Mouse (Mus musculus) limb, embryonic 14.5 days (tissue): ENCODE measurements around the gene Ncor2. TPM values are rescaled to one million over a fixed set of nuclear protein-coding genes. Genes with fewer than 3 reads are reported as not detected.

Experiments used
- ATAC-seq: fragments of 200-750 bp; cut with Nextera tagmentation; 2 replicates; pipeline ENCODE4 v1.8.0; 2017; ENCODE audit warnings: low read depth, moderate number of reproducible peaks, moderate TSS enrichment; ENCODE audit not compliant: low FRiP score
- DNase-seq: peaks from one replicate; pipeline ENCODE4 v3.0.0-alpha.2; 2015; ENCODE audit warnings: low spot score
- H3K27ac ChIP-seq: fragments of 300-500 bp; sonication (generic); replicated peaks from 2 replicates; pipeline ENCODE4 v1.5.1; 2014; ENCODE audit warnings: low read depth, mild to moderate bottlenecking, low read length, moderate library complexity, mixed read lengths
- H3K27me3 ChIP-seq: fragments of 300-500 bp; sonication (generic); 2 replicates; pipeline ENCODE4 v1.6.1; 2014; ENCODE audit warnings: low read length, mixed read lengths; ENCODE audit not compliant: control insufficient read depth, insufficient read depth
- H3K36me3 ChIP-seq: fragments of 300-500 bp; sonication (generic); 2 replicates; pipeline ENCODE4 v1.6.1; 2014; ENCODE audit warnings: mild to moderate bottlenecking, low read length, moderate library complexity, mixed read lengths; ENCODE audit not compliant: control insufficient read depth, insufficient read depth
- H3K4me1 ChIP-seq: fragments of 300-500 bp; sonication (generic); 2 replicates; pipeline ENCODE4 v1.6.1; 2014; ENCODE audit warnings: antibody characterized with exemption, low read length, mixed read lengths; ENCODE audit not compliant: control insufficient read depth, insufficient read depth
- H3K4me2 ChIP-seq: fragments of 300-500 bp; sonication (generic); replicated peaks from 2 replicates; pipeline ENCODE4 v1.6.1; 2014; ENCODE audit warnings: low read depth, mild to moderate bottlenecking, low read length, moderate library complexity; ENCODE audit not compliant: severe bottlenecking
- H3K4me3 ChIP-seq: fragments of 300-500 bp; sonication (generic); replicated peaks from 2 replicates; pipeline ENCODE4 v1.5.1; 2014; ENCODE audit warnings: low read length
- H3K9ac ChIP-seq: fragments of 300-500 bp; sonication (generic); 2 replicates; pipeline ENCODE4 v1.6.1; 2014; ENCODE audit warnings: mild to moderate bottlenecking, low read depth, low read length, moderate library complexity; ENCODE audit not compliant: severe bottlenecking
- H3K9me3 ChIP-seq: fragments of 300-500 bp; sonication (generic); 2 replicates; pipeline ENCODE4 v1.6.1; 2016; ENCODE audit warnings: low read length; ENCODE audit not compliant: control insufficient read depth
- POLR2A ChIP-seq: fragments of 200-500 bp; IDR thresholded peaks from 2 replicates; pipeline ENCODE4 v1.8.0; 2012; ENCODE audit warnings: inconsistent platforms, mild to moderate bottlenecking, moderate library complexity, borderline replicate concordance; ENCODE audit not compliant: insufficient read depth, insufficient read length; ENCODE audit errors: extremely low read depth
- WGBS: fragments of 180-500 bp; shearing (Covaris S2); extraction: QIAGEN DNeasy Blood & Tissue Kit; methylation state at CpG from one replicate; pipeline ENCODE4 v1.1.7; 2014; 5-methylcytosine and 5-hydroxymethylcytosine counted together
- polyA plus RNA-seq, 2 experiments: library from polyadenylated mRNA; depleted of rRNA in 1 of 2; stranded (reverse) in 1 of 2; unstranded in 1 of 2; fragments of >200 nt; fragmentation: Nextera tagmentation in 1 of 2; extraction: Ambion mirVana in 1 of 2; gene quantifications; 2 replicates each; pipeline versions ENCODE4 v1.2.1 to v1.2.3; 2012 to 2014

Gene Ncor2
- polyA plus RNA-seq, 2 experiments, result 39.3 to 75.9 TPM

GRCm38 (mm10) chr5:125156418-125157205, 22.4 kb downstream of the Ncor2 start:
- ATAC-seq (no peak), DNase-seq (peak; percentile 40)
- no peak overlapping the region for H3K4me2 ChIP-seq
- no peaks in the 10 kb centered on the region for H3K27me3 ChIP-seq
- peaks cover 71% of the 10 kb centered on the region for H3K4me1 ChIP-seq
- peaks cover 6% of the 10 kb centered on the region; the same call in 1 of the 2 replicates for H3K36me3 ChIP-seq
- TF ChIP-seq POLR2A, result no peak
- WGBS, result 58% methylated on average over 21 of the region's 22 CpGs
- peak overlapping the region; percentile 6; the same call in 1 of the 2 replicates for H3K27ac ChIP-seq
- H3K9ac ChIP-seq, result no peak overlapping the region
- H3K9me3 ChIP-seq, result no peaks in the 10 kb centered on the region
- H3K4me3 ChIP-seq, result no peak overlapping the region

GRCm38 (mm10) chr5:125155451-125155850, 23.6 kb downstream of the Ncor2 start:
- 81% methylated on average over 4 of the region's 4 CpGs for WGBS
- no peak for DNase-seq
- H3K27me3 ChIP-seq, result no peaks in the 10 kb centered on the region
- H3K9ac ChIP-seq, result no peak overlapping the region
- peaks cover 78% of the 10 kb centered on the region for H3K4me1 ChIP-seq
- no peak overlapping the region for H3K27ac ChIP-seq
- ATAC-seq, result no peak
- no peaks in the 10 kb centered on the region for H3K9me3 ChIP-seq
- no peak overlapping the region for H3K4me2 ChIP-seq
- TF ChIP-seq POLR2A, result no peak
- H3K4me3 ChIP-seq, result no peak overlapping the region
- peaks cover 8% of the 10 kb centered on the region; the same call in 1 of the 2 replicates for H3K36me3 ChIP-seq

- Histone ChIP-seq H3K27ac (no peak overlapping the region), H3K36me3 (peaks cover 10% of the 10 kb centered on the region; the same call in 1 of the 2 replicates), H3K4me3 (no peak overlapping the region), H3K4me2 (no peak overlapping the region), H3K27me3 (no peaks in the 10 kb centered on the region), H3K9ac (no peak overlapping the region), H3K9me3 (no peaks in the 10 kb centered on the region), H3K4me1 (peaks cover 76% of the 10 kb centered on the region)
- ATAC-seq, result no peak
- DNase-seq, result no peak
- 73% methylated on average over 5 of the region's 5 CpGs for WGBS
- no peak for TF ChIP-seq POLR2A
These were observed 24.0 kb downstream of the Ncor2 start for GRCm38 (mm10) chr5:125154989-125155388.

- no peak for ATAC-seq
- peaks cover 14% of the 10 kb centered on the region for H3K36me3 ChIP-seq
- H3K4me1 ChIP-seq, result peaks cover 76% of the 10 kb centered on the region
- no peaks in the 10 kb centered on the region for H3K9me3 ChIP-seq
- H3K27ac ChIP-seq, result no peak overlapping the region
- no peak for DNase-seq
- no peak overlapping the region for H3K9ac ChIP-seq
- no peak overlapping the region for H3K4me3 ChIP-seq
- 65% methylated on average over 5 of the region's 5 CpGs for WGBS
- TF ChIP-seq POLR2A, result no peak
- no peaks in the 10 kb centered on the region for H3K27me3 ChIP-seq
- no peak overlapping the region for H3K4me2 ChIP-seq
These were observed 24.8 kb downstream of the Ncor2 start for GRCm38 (mm10) chr5:125154178-125154577.

GRCm38 (mm10) chr5:125153201-125153816, 25.7 kb downstream of the Ncor2 start:
- ATAC-seq, result no peak
- Histone ChIP-seq H3K4me2 (no peak overlapping the region), H3K4me1 (peaks cover 76% of the 10 kb centered on the region), H3K27ac (no peak overlapping the region), H3K36me3 (peaks cover 14% of the 10 kb centered on the region), H3K27me3 (no peaks in the 10 kb centered on the region), H3K9me3 (no peaks in the 10 kb centered on the region), H3K4me3 (no peak overlapping the region), H3K9ac (no peak overlapping the region)
- TF ChIP-seq POLR2A, result no peak
- no peak for DNase-seq
- WGBS, result 84% methylated on average over 11 of the region's 11 CpGs
